Mouse (Mus musculus) embryonic fibroblast, embryonic 13.5 days (primary cell): Measurements from ENCODE around the gene Map9.

Experiments
- CTCF ChIP-seq: IDR thresholded peaks from 2 replicates; pipeline ENCODE4 v1.5.1; 2011; ENCODE audit warnings: mild to moderate bottlenecking, control low read depth, low read length, moderate library complexity, borderline replicate concordance; ENCODE audit not compliant: insufficient read depth
- POLR2A ChIP-seq: IDR thresholded peaks from 2 replicates; pipeline ENCODE4 v1.6.1; 2011; ENCODE audit warnings: low read depth, mild to moderate bottlenecking, control low read depth, low read length, moderate library complexity

GRCm38 (mm10) chr3:82412397-82412796 lies 54.6 kb downstream of the Map9 start:
- TF ChIP-seq POLR2A = no peak
- TF ChIP-seq CTCF = no peak
